Mouse (Mus musculus): ENCODE results near the gene Ankra2.

The Ankra2 gene

GRCm38 (mm10) chr13:98296072-98296471, 33.2 kb downstream of the Ankra2 start:
- no peak for DNase-seq (ENCODE audit: low spot score)

DNA sequence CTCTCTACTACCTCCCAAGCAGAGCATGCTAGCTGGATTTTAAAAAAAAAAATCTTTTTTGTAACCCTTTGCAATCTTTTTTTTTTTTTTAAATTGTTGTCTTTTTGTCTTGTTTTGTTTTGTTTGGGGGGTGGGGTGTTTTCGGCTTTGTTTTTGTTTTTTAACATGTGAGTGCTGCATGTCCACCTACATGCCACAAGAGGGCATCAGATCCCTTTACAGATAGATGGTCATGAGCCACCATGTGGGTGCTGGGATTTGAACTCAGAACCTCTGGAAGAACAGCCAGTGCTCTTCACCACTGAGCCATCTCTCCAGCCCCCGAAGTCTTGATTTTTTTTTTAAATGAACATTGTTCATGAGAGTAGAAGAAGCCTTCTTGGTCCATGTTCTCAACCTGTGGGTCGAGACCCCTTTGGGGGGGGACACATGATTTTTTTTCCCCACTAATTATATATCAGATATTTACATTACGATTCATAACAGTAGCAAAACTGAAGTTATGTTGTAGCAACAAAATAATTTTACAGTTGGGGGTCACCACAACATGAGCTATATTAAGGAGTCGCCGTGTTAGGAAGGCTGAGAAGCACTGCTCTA, 35.1 kb downstream of the Ankra2 start:
- no peak for DNase-seq (ENCODE audit: low spot score)

GRCm38 (mm10) chr13:98298833-98299758, 36.2 kb downstream of the Ankra2 start:
- peak; percentile 80 for DNase-seq (ENCODE audit: low spot score)

GRCm38 (mm10) chr13:98305257-98305656, 42.4 kb downstream of the Ankra2 start:
- DNase-seq (ENCODE audit: low spot score), result no peak

DNA sequence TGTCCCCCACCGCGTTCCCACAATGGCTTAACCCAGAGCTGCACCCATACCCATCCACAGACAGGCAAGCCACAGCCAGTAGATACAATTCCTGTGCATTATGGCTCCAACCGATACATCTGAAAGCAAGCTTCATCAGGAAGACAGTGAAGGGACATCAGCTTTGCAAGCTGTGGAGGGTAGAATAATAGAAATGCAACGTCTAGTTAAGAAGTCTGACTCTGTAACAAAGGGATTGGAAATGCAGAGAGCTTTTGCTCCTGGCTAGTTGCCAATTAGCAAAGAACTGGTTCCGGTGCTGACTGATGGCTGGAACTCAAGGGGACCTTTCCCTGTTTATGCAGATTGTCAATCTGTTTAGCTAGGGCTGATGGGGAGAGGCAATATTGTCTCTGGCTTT, 43.5 kb downstream of the Ankra2 start:
- peak; percentile 24 for DNase-seq (ENCODE audit: low spot score)

GRCm38 (mm10) chr13:98306852-98307475, 44.1 kb downstream of the Ankra2 start:
- DNase-seq (ENCODE audit: low spot score), result no peak

DNA sequence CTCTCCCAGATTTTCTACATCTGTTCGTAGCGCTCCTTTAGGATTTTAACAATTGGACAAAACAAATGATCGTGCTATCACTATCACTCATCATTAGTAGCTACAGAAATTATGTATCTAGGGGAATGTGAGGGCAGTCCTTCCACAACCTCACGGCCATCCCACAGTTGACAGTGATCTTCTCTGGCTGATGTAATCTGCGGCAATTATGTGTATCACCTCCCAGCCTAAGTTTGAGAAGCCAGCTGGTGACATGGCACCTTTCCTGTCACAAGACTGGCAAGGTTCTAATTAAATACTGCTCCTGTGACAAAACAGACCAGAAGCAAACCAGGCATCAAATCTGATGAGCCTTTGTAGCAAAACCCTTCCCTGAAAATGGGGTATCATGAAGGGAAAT, 45.1 kb downstream of the Ankra2 start:
- no peak for DNase-seq (ENCODE audit: low spot score)

DNA sequence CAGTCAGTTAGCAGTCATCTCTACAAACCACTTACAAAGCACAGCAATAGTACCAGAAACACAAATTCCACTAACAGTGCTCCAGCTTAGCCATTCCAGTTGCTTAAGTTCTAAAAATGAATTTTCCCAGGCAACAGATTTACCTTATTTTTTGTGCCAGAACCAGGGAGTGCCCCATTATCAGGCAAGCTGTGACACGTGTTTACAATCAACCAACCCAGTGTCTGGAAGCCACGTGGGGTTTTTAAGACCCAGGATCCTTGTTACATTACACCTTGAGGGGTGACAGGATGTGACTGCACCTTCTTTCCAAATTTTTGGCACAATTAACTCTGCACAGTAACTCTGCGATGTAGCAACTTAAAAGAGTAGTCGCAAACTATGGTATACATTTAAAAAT, 45.9 kb downstream of the Ankra2 start:
- DNase-seq (ENCODE audit: low spot score), result no peak

GRCm38 (mm10) chr13:98311597-98311996, 48.7 kb downstream of the Ankra2 start:
- no peak for DNase-seq (ENCODE audit: low spot score)

DNA sequence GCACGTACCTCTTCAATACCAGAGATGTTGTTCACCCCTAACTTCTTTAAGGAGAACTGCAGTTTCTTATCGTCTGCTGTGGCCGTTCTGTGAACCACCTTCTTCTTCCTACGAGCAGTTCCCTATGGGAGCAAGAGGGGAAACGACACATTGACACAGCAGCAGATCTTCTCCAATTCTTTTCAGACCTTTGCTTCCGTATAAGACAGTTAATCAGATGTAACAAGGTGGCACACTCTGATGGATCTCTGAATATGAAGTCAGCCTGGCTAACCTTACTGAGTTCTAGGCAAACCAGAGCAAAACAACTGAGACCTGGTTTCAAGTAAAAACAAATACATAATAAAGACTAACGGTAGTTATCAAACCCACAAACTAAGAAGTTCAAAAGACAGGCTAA, 50.8 kb downstream of the Ankra2 start:
- DNase-seq (ENCODE audit: low spot score), result no peak

GRCm38 (mm10) chr13:98315124-98315523, 52.2 kb downstream of the Ankra2 start:
- no peak for DNase-seq (ENCODE audit: low spot score)

- DNase-seq (ENCODE audit: low spot score), result peak; percentile 34
Observed at GRCm38 (mm10) chr13:98316140-98316479, 53.2 kb downstream of the Ankra2 start.

DNA sequence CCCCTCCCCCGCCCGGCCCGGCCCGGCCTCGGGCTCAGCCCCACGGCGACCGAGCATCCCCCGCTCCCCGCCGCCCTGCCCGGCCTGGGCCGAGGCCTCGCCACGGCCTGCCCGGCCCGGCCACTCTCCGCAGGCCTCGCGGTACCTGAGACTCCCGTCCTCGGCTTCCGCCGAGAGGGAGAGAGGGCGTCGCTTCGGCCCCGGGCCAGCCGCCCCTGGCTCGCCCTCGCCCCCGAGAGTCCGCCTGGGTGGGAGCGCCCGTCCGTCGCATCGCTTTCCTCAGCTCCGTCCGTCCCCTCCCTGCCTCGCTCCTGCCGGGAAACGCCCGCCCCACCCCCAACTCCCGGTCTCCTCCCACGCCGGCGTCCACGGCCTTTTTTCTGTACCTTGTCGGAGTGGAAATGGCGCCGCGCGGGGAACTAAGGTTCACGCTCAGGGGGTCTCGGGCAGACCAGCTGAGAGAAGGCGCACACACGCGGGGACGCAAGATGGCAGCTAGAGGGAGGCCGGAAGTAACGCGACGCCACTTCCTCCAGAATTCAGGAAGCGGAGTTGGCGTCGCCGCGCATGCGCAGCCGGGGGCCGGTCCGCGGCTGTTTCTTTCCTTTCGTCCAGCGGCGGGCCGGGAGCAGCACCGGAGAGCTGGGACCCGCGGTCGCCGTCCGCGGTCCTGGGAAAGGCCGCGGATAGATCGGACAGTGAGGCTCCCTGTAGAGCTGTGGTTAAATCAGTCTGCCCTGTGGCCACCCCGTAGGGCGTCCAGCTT, 53.8 kb downstream of the Ankra2 start, which contains the start of gene Btf3:
Btf3 (minus strand) TSS at position 527 of the 766 bp plus-strand sequence.
- peak; percentile 94 for DNase-seq (ENCODE audit: low spot score)

- no peak for DNase-seq (ENCODE audit: low spot score)
Observed at GRCm38 (mm10) chr13:98317246-98317677, 54.4 kb downstream of the Ankra2 start.

GRCm38 (mm10) chr13:98317911-98318310, 55.0 kb downstream of the Ankra2 start:
- DNase-seq (ENCODE audit: low spot score), result peak; percentile 43

All from adipocyte (in vitro differentiated cells).